Mouse (Mus musculus) liver, postnatal 0 days (tissue): ENCODE data around the gene Map3k13. TPM values are rescaled to one million over a fixed set of nuclear protein-coding genes. Genes with fewer than 3 reads are reported as not detected.

Source experiments
- ATAC-seq: fragments of 200-750 bp; cut with Nextera tagmentation; 2 replicates; pipeline ENCODE4 v1.8.0; 2017; ENCODE audit warnings: mild to moderate bottlenecking, moderate library complexity
- DNase-seq: peaks from one replicate; pipeline ENCODE4 v3.0.0-alpha.2; 2016
- H3K27ac ChIP-seq: fragments of 300-500 bp; sonication (generic); 2 replicates; pipeline ENCODE4 v1.5.1; 2014; ENCODE audit warnings: antibody characterized with exemption, moderate library complexity, mild to moderate bottlenecking, low read depth
- H3K27me3 ChIP-seq: fragments of 300-500 bp; sonication (generic); 2 replicates; pipeline ENCODE4 v1.6.1; 2014; ENCODE audit warnings: low read length, control low read depth, mixed read lengths; ENCODE audit not compliant: insufficient read depth
- H3K36me3 ChIP-seq: fragments of 300-500 bp; sonication (generic); replicated peaks from 2 replicates; pipeline ENCODE4 v1.6.1; 2014; ENCODE audit warnings: mild to moderate bottlenecking, control low read depth, low read length, moderate library complexity, mixed read lengths; ENCODE audit not compliant: insufficient read depth
- H3K4me1 ChIP-seq: fragments of 300-500 bp; sonication (generic); 2 replicates; pipeline ENCODE4 v1.6.1; 2014; ENCODE audit warnings: antibody characterized with exemption, mild to moderate bottlenecking, control low read depth; ENCODE audit not compliant: insufficient read depth
- H3K4me2 ChIP-seq: fragments of 300-500 bp; sonication (generic); 2 replicates; pipeline ENCODE4 v1.6.1; 2014; ENCODE audit warnings: low read depth, mild to moderate bottlenecking, low read length, moderate library complexity, mixed read lengths
- H3K4me3 ChIP-seq: fragments of 300-500 bp; sonication (generic); 2 replicates; pipeline ENCODE4 v1.5.1; 2014; ENCODE audit warnings: low read depth, low read length
- H3K9ac ChIP-seq: fragments of 300-500 bp; sonication (generic); replicated peaks from 2 replicates; pipeline ENCODE4 v1.6.1; 2014; ENCODE audit warnings: mild to moderate bottlenecking, moderate library complexity
- H3K9me3 ChIP-seq: fragments of 300-500 bp; sonication (generic); 2 replicates; pipeline ENCODE4 v1.6.1; 2016; ENCODE audit warnings: mild to moderate bottlenecking, control low read depth, low read length, mixed read lengths
- CTCF ChIP-seq: sonication (generic); IDR thresholded peaks from 2 replicates; pipeline ENCODE4 v1.5.1; 2016; ENCODE audit warnings: antibody characterized with exemption, low read depth
- EP300 ChIP-seq: IDR thresholded peaks from 2 replicates; pipeline ENCODE4 v1.6.1; 2016; ENCODE audit warnings: antibody characterized with exemption, low read depth, mild to moderate bottlenecking
- WGBS: fragments of 180-500 bp; shearing (Covaris S2); extraction: QIAGEN DNeasy Blood & Tissue Kit; methylation state at CpG from one replicate; pipeline ENCODE4 v1.1.7; 2014; ENCODE audit not compliant: insufficient replicate concordance; 5-methylcytosine and 5-hydroxymethylcytosine counted together
- polyA plus RNA-seq: library from polyadenylated mRNA; unstranded; fragments of >200 nt; fragmentation: Nextera tagmentation; extraction: Ambion mirVana; gene quantifications from 2 replicates; pipeline ENCODE4 v1.2.1, GENCODE M21; 2015

Gene Map3k13
- polyA plus RNA-seq, 1 experiment from 2014 or later, result 1.2 TPM

GRCm38 (mm10) chr16:21881582-21882259, 87.6 kb downstream of the Map3k13 start:
- no peak overlapping the region for H3K9ac ChIP-seq
- ATAC-seq (no peak), DNase-seq (no peak)
- no peak overlapping the region for H3K4me2 ChIP-seq
- H3K27me3 ChIP-seq, result no peaks in the 10 kb centered on the region
- TF ChIP-seq CTCF (no peak), EP300 (no peak)
- H3K4me1 ChIP-seq, result peaks cover 4% of the 10 kb centered on the region; the same call in 1 of the 2 replicates
- H3K4me3 ChIP-seq, result no peak overlapping the region
- H3K9me3 ChIP-seq, result no peaks in the 10 kb centered on the region
- H3K27ac ChIP-seq, result no peak overlapping the region
- H3K36me3 ChIP-seq, result no peaks in the 10 kb centered on the region
- WGBS, result 63% methylated on average over 7 of the region's 7 CpGs

- Histone ChIP-seq H3K9ac (no peak overlapping the region), H3K9me3 (no peaks in the 10 kb centered on the region), H3K27ac (no peak overlapping the region), H3K4me2 (no peak overlapping the region), H3K27me3 (no peaks in the 10 kb centered on the region), H3K4me3 (no peak overlapping the region), H3K36me3 (0 out of 2 replicates have a peak, but pooled peaks cover 3% of the 10 kb centered on the region), H3K4me1 (no peaks in the 10 kb centered on the region)
- no peak for DNase-seq
- TF ChIP-seq EP300 (no peak), CTCF (no peak)
- WGBS, result 77% methylated on average over 2 of the region's 2 CpGs
- ATAC-seq, result no peak
Measured at GRCm38 (mm10) chr16:21887601-21888000, 93.5 kb downstream of the Map3k13 start.

DNA sequence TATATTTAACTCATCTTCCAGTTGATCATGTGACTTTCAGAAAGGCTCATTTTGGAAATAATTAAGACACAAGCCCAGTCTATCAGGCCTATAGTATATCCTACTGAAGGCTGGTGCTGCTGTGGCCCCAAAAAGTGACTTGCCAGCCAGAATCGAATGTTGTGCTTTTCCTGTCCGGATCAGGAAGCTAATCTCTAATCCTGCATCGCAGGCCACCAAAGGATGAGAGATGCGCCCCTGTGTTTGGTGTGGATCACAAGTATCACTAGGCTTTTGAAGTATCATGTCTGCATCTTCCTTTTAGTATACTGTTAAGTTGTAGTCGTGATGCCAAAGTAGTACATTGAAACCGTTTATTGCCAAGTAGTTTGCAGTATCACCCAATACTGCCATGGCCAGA, 99.7 kb downstream of the Map3k13 start:
- H3K9me3 ChIP-seq, result no peaks in the 10 kb centered on the region
- TF ChIP-seq CTCF (no peak), EP300 (no peak)
- no peaks in the 10 kb centered on the region for H3K27me3 ChIP-seq
- no peak overlapping the region for H3K9ac ChIP-seq
- WGBS, result 77% methylated on average over 6 of the region's 6 CpGs
- no peak overlapping the region for H3K4me3 ChIP-seq
- H3K4me1 ChIP-seq, result no peaks in the 10 kb centered on the region
- ATAC-seq (no peak), DNase-seq (no peak)
- H3K36me3 ChIP-seq, result 0 out of 2 replicates have a peak, but pooled peaks cover 3% of the 10 kb centered on the region
- no peak overlapping the region for H3K27ac ChIP-seq
- H3K4me2 ChIP-seq, result no peak overlapping the region

DNA sequence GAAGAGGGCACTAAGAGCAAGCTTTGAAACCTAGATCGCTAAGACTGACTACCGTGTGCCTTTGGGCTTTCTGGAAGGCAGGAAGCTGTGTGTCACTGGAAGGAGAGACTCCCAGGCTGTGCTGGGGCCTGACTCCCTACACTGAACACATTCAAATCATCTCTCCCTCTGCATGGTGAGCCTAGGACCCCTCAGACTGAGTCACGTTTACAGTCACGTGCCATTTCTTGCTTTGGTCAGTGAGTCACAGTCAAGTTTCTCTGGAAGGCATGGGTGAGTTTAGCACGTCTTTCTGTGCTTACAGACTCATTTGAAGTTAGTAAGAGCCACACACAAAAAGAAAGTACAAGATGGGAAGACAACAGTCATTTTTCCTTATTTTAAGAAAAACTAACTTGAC, 107.1 kb downstream of the Map3k13 start:
- WGBS, result 67% methylated on average over 5 of the region's 5 CpGs
- Histone ChIP-seq H3K9ac (no peak overlapping the region), H3K9me3 (no peaks in the 10 kb centered on the region), H3K4me1 (no peaks in the 10 kb centered on the region), H3K36me3 (peaks cover 5% of the 10 kb centered on the region; the same call in 1 of the 2 replicates), H3K4me3 (no peak overlapping the region), H3K4me2 (no peak overlapping the region), H3K27ac (no peak overlapping the region), H3K27me3 (no peaks in the 10 kb centered on the region)
- no peak for ATAC-seq
- no peak for TF ChIP-seq EP300
- TF ChIP-seq CTCF, result no peak
- DNase-seq, result no peak

- no peak for TF ChIP-seq EP300
- no peak for TF ChIP-seq CTCF
- Histone ChIP-seq H3K4me1 (no peaks in the 10 kb centered on the region), H3K9me3 (no peaks in the 10 kb centered on the region), H3K9ac (no peak overlapping the region), H3K27ac (no peak overlapping the region), H3K4me2 (no peak overlapping the region), H3K4me3 (no peak overlapping the region), H3K36me3 (peaks cover 10% of the 10 kb centered on the region; the same call in 1 of the 2 replicates), H3K27me3 (no peaks in the 10 kb centered on the region)
- 81% methylated on average over 10 of the region's 10 CpGs for WGBS
- ATAC-seq (no peak), DNase-seq (no peak)
Measured at GRCm38 (mm10) chr16:21904636-21905035, 110.5 kb downstream of the Map3k13 start.

DNA sequence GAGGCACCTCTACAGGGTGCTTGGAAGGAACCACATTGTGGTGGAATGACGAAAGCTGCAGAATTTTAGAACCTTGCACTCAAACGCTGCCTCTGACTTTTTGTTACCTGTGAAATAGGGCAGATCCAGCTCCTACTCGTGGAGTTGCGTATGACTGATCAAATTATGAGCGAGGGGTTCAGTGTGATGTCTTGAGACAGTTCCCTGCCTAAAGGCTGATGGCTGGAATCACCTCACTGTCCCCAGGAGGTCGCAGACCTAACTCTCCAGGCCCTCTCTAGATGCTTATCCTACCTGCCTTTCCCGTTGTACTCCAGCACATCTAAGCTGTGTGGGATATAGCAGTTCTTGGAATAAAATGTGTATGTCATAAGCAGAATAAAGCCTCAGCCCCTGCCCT, 111.8 kb downstream of the Map3k13 start:
- Histone ChIP-seq H3K36me3 (peaks cover 13% of the 10 kb centered on the region; the same call in 1 of the 2 replicates), H3K27me3 (no peaks in the 10 kb centered on the region), H3K4me1 (no peaks in the 10 kb centered on the region), H3K9me3 (no peaks in the 10 kb centered on the region), H3K27ac (no peak overlapping the region), H3K4me3 (no peak overlapping the region), H3K9ac (no peak overlapping the region), H3K4me2 (no peak overlapping the region)
- DNase-seq (no peak), ATAC-seq (no peak)
- 84% methylated on average over 7 of the region's 7 CpGs for WGBS
- no peak for TF ChIP-seq EP300
- no peak for TF ChIP-seq CTCF
